In the genomic region with DNA sequence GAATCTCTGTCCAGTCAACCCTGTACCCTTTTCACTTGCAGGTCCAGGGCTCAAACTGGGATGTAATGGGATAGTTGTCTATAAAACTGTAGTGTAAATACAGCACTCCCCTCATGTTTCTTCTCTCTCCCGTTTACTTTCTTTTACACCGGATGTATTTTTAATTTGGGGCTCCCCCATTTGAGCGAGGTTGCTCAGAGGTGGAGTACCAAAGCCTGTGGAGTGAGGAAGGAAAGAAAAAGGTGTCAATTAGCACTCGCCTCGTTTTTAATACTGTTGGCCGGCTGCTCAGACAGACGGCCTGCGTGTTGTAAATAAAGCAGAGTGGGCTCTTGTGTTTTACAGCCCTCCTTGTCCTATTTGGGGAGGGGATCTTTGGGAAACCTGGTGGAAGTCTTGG, we compare ENCODE assay signal across 7 mouse cellular contexts. TPM values are rescaled to one million over a fixed set of nuclear protein-coding genes. Genes with fewer than 3 reads are reported as not detected.
DNase-seq lines count a peak whose midpoint lies in the region; ATAC-seq and TF ChIP-seq lines count a peak whose summit lies in the region.

No protein-coding gene starts in this region.

- H3K36me3 ChIP-seq in lung, embryonic 15.5 days, result peaks cover 24% of the 10 kb centered on the region
- H3K36me3 ChIP-seq in forebrain, embryonic 11.5 days (ENCODE audit: control insufficient read depth, insufficient read depth, low read length), result peaks cover 19% of the 10 kb centered on the region
- peaks cover 18% of the 10 kb centered on the region for H3K36me3 ChIP-seq in intestine, postnatal 0 days (ENCODE audit: control insufficient read depth, insufficient read depth)
- peaks cover 24% of the 10 kb centered on the region for H3K36me3 ChIP-seq in neural tube, embryonic 15.5 days

- H3K4me3 ChIP-seq in lung, embryonic 15.5 days, result no peak overlapping the region
- no peak overlapping the region for H3K4me3 ChIP-seq in forebrain, embryonic 11.5 days (ENCODE audit: low read depth, low read length)
- no peak overlapping the region for H3K4me3 ChIP-seq in intestine, postnatal 0 days (ENCODE audit: low read depth, low read length)
- H3K4me3 ChIP-seq in neural tube, embryonic 15.5 days (replicated peaks), result peak overlapping the region; percentile 84

- TF ChIP-seq CTCF in intestine, postnatal 0 days (IDR thresholded peaks at IDR 0.05; ENCODE audit: low read depth), result no peak

- no peak for DNase-seq in lung, postnatal 10 days
- DNase-seq in forebrain, embryonic 11.5 days (ENCODE audit: low spot score), result no peak
- no peak for DNase-seq in adrenal gland, postnatal 4 days (ENCODE audit: low spot score in 2 of 2)

- no peak for ATAC-seq in lung, embryonic 15.5 days (ENCODE audit: borderline replicate concordance, extremely low read depth, low FRiP score, low TSS enrichment)
- ATAC-seq in forebrain, embryonic 11.5 days (replicated peaks; ENCODE audit: low FRiP score), result no peak
- ATAC-seq in intestine, postnatal 0 days, result no peak
- ATAC-seq in neural tube, embryonic 15.5 days (ENCODE audit: low FRiP score), result no peak
- ATAC-seq in cerebellum, adult (ENCODE audit: insufficient number of reproducible peaks, low FRiP score, low TSS enrichment), result no peak

- H3K4me1 ChIP-seq in lung, embryonic 15.5 days, result peaks cover 41% of the 10 kb centered on the region
- H3K4me1 ChIP-seq in forebrain, embryonic 11.5 days (replicated peaks; ENCODE audit: control insufficient read depth, insufficient read depth, low read length), result peaks cover 14% of the 10 kb centered on the region
- H3K4me1 ChIP-seq in intestine, postnatal 0 days (replicated peaks; ENCODE audit: control insufficient read depth, insufficient read depth, low read length), result peaks cover 6% of the 10 kb centered on the region
- H3K4me1 ChIP-seq in neural tube, embryonic 15.5 days, result peaks cover 63% of the 10 kb centered on the region

- no peak overlapping the region for H3K4me2 ChIP-seq in lung, embryonic 15.5 days
- no peak overlapping the region for H3K4me2 ChIP-seq in forebrain, embryonic 11.5 days (ENCODE audit: low read depth, low read length, severe bottlenecking)
- H3K4me2 ChIP-seq in intestine, postnatal 0 days (replicated peaks; ENCODE audit: low read depth), result 0 out of 2 replicates have a peak overlapping the region, but pooled peaks have one; percentile 96
- H3K4me2 ChIP-seq in neural tube, embryonic 15.5 days, result peak overlapping the region; percentile 79

- H3K27ac ChIP-seq in lung, embryonic 15.5 days, result peak overlapping the region; percentile 55
- H3K27ac ChIP-seq in forebrain, embryonic 11.5 days (ENCODE audit: low read depth, low read length), result peak overlapping the region; percentile 82
- peak overlapping the region; percentile 42; the same call in 1 of the 2 replicates for H3K27ac ChIP-seq in intestine, postnatal 0 days (ENCODE audit: low read depth, low read length)
- peak overlapping the region; percentile 99 for H3K27ac ChIP-seq in neural tube, embryonic 15.5 days (replicated peaks)

- H3K27me3 ChIP-seq in lung, embryonic 15.5 days, result no peaks in the 10 kb centered on the region
- no peaks in the 10 kb centered on the region for H3K27me3 ChIP-seq in forebrain, embryonic 11.5 days (ENCODE audit: control insufficient read depth, insufficient read depth, low read length)
- H3K27me3 ChIP-seq in intestine, postnatal 0 days (replicated peaks; ENCODE audit: control insufficient read depth, insufficient read depth, low read length), result no peaks in the 10 kb centered on the region
- no peaks in the 10 kb centered on the region for H3K27me3 ChIP-seq in neural tube, embryonic 15.5 days (replicated peaks)

- H3K9ac ChIP-seq in lung, embryonic 15.5 days, result no peak overlapping the region
- no peak overlapping the region for H3K9ac ChIP-seq in forebrain, embryonic 11.5 days (ENCODE audit: low read length)
- H3K9ac ChIP-seq in intestine, postnatal 0 days (ENCODE audit: low read depth, low read length), result no peak overlapping the region
- no peak overlapping the region for H3K9ac ChIP-seq in neural tube, embryonic 15.5 days (replicated peaks)

- H3K9me3 ChIP-seq in lung, embryonic 15.5 days, result no peaks in the 10 kb centered on the region
- no peaks in the 10 kb centered on the region for H3K9me3 ChIP-seq in forebrain, embryonic 11.5 days (ENCODE audit: control insufficient read depth, low read length)
- no peaks in the 10 kb centered on the region for H3K9me3 ChIP-seq in intestine, postnatal 0 days (ENCODE audit: control insufficient read depth)
- H3K9me3 ChIP-seq in neural tube, embryonic 15.5 days (replicated peaks), result no peaks in the 10 kb centered on the region

- WGBS in lung, embryonic 15.5 days, result 76% methylated on average over 8 of the region's 8 CpGs
- 87% methylated on average over 8 of the region's 8 CpGs for WGBS in forebrain, embryonic 11.5 days
- 79% methylated on average over 8 of the region's 8 CpGs for WGBS in intestine, postnatal 0 days
- WGBS in neural tube, embryonic 15.5 days, result 71% methylated on average over 8 of the region's 8 CpGs

RNA-seq across cellular contexts. Expression of a gene that starts 0.7 kb away (rescaled TPM):
- 34.7 and 40.3 TPM in 2 replicates for polyA plus RNA-seq in lung, embryonic 15.5 days (2015; fragmentation: Nextera tagmentation; extraction: Ambion mirVana)
- polyA plus RNA-seq in forebrain, embryonic 11.5 days (2014; fragmentation: Nextera tagmentation; extraction: Ambion mirVana), result 43.9 and 47.6 TPM in 2 replicates
- 9.1 TPM in 2 replicates for polyA plus RNA-seq in intestine, postnatal 0 days (2015; fragmentation: Nextera tagmentation; extraction: Ambion mirVana)
- polyA plus RNA-seq in neural tube, embryonic 15.5 days (2015; fragmentation: Nextera tagmentation; extraction: Ambion mirVana), result 22.6 and 25.1 TPM in 2 replicates
- total RNA-seq in adrenal gland, postnatal 4 days (2021), result 10 to 100 TPM; 35.5 to 38.2 TPM

RNA-seq across cellular contexts. Expression of a gene that starts 4.1 kb away (rescaled TPM):
- polyA plus RNA-seq in lung, embryonic 15.5 days (2015; fragmentation: Nextera tagmentation; extraction: Ambion mirVana), result 75.0 and 78.2 TPM in 2 replicates
- 61.4 and 63.0 TPM in 2 replicates for polyA plus RNA-seq in forebrain, embryonic 11.5 days (2014; fragmentation: Nextera tagmentation; extraction: Ambion mirVana)
- 32.6 and 37.7 TPM in 2 replicates for polyA plus RNA-seq in intestine, postnatal 0 days (2015; fragmentation: Nextera tagmentation; extraction: Ambion mirVana)
- polyA plus RNA-seq in neural tube, embryonic 15.5 days (2015; fragmentation: Nextera tagmentation; extraction: Ambion mirVana), result 53.5 and 57.8 TPM in 2 replicates
- 10 to 100 TPM; 51.4 to 53.4 TPM for total RNA-seq in adrenal gland, postnatal 4 days (2021)

RNA-seq across cellular contexts. Expression of a gene that starts 8.7 kb away (rescaled TPM):
- 453 and 455 TPM in 2 replicates for polyA plus RNA-seq in lung, embryonic 15.5 days (2015; fragmentation: Nextera tagmentation; extraction: Ambion mirVana)
- 472 and 477 TPM in 2 replicates for polyA plus RNA-seq in forebrain, embryonic 11.5 days (2014; fragmentation: Nextera tagmentation; extraction: Ambion mirVana)
- polyA plus RNA-seq in intestine, postnatal 0 days (2015; fragmentation: Nextera tagmentation; extraction: Ambion mirVana), result 1,065 and 1,136 TPM in 2 replicates
- polyA plus RNA-seq in neural tube, embryonic 15.5 days (2015; fragmentation: Nextera tagmentation; extraction: Ambion mirVana), result 549 and 565 TPM in 2 replicates
- total RNA-seq in adrenal gland, postnatal 4 days (2021), result 100 to 1,000 TPM; 294 to 311 TPM

RNA-seq across cellular contexts. Expression of a gene that starts 15.5 kb away (rescaled TPM):
- 73.9 and 81.3 TPM in 2 replicates for polyA plus RNA-seq in lung, embryonic 15.5 days (2015; fragmentation: Nextera tagmentation; extraction: Ambion mirVana)
- polyA plus RNA-seq in forebrain, embryonic 11.5 days (2014; fragmentation: Nextera tagmentation; extraction: Ambion mirVana), result 44.0 and 47.6 TPM in 2 replicates
- 203 and 215 TPM in 2 replicates for polyA plus RNA-seq in intestine, postnatal 0 days (2015; fragmentation: Nextera tagmentation; extraction: Ambion mirVana)
- 61.7 and 65.7 TPM in 2 replicates for polyA plus RNA-seq in neural tube, embryonic 15.5 days (2015; fragmentation: Nextera tagmentation; extraction: Ambion mirVana)
- total RNA-seq in adrenal gland, postnatal 4 days (2021), result 100 to 1,000 TPM; 295 to 378 TPM

RNA-seq across cellular contexts. Expression of a gene that starts 17.1 kb away (rescaled TPM):
- 5.6 and 5.9 TPM in 2 replicates for polyA plus RNA-seq in lung, embryonic 15.5 days (2015; fragmentation: Nextera tagmentation; extraction: Ambion mirVana)
- 18.2 and 21.5 TPM in 2 replicates for polyA plus RNA-seq in forebrain, embryonic 11.5 days (2014; fragmentation: Nextera tagmentation; extraction: Ambion mirVana)
- polyA plus RNA-seq in intestine, postnatal 0 days (2015; fragmentation: Nextera tagmentation; extraction: Ambion mirVana), result 1.4 and 1.8 TPM in 2 replicates
- 20.1 and 24.7 TPM in 2 replicates for polyA plus RNA-seq in neural tube, embryonic 15.5 days (2015; fragmentation: Nextera tagmentation; extraction: Ambion mirVana)
- 10 to 100 TPM; 63.0 to 64.4 TPM for total RNA-seq in adrenal gland, postnatal 4 days (2021)

Comparison
In these comparisons a context has a peak if more than half of its experiments do, and no peak if none do; other contexts are left out.
1. H3K27ac ChIP-seq: peak in every context shown above with its lines; median percentile 99 in neural tube, embryonic 15.5 days; 82 in forebrain, embryonic 11.5 days; 55 in lung, embryonic 15.5 days; 42 in intestine, postnatal 0 days.
2. H3K4me2 ChIP-seq: peak in intestine, postnatal 0 days (single experiment) and neural tube, embryonic 15.5 days (single experiment); none in lung, embryonic 15.5 days (single experiment) and forebrain, embryonic 11.5 days (single experiment).